Mouse (Mus musculus): ENCODE measurements at regions not wholly inside any gene's neighbourhood (a gene's known extent, or its start where the extent isn't known, plus 50 kb on each side); places are given as distances from the start of the nearest gene placed in this dataset.
A peak's percentile ranks its signal among the peaks of the same experiment; 100 is the strongest.

GRCm38 (mm10) chr6:66012675-66013074, 60.3 kb downstream of the 4930544G11Rik start:
- no peak for DNase-seq (ENCODE audit: low read depth)

- no peak for DNase-seq (ENCODE audit: low read depth)
Observed at GRCm38 (mm10) chr6:66023531-66023930, 71.1 kb downstream of the 4930544G11Rik start.

- no peak for DNase-seq (ENCODE audit: low read depth)
Observed at GRCm38 (mm10) chr6:66036789-66037188, 84.4 kb downstream of the 4930544G11Rik start.

- DNase-seq (ENCODE audit: low read depth) = no peak
Observed at GRCm38 (mm10) chr6:66051852-66052251, 99.4 kb downstream of the 4930544G11Rik start.

GRCm38 (mm10) chr6:66052386-66052785, 100.0 kb downstream of the 4930544G11Rik start:
- DNase-seq (ENCODE audit: low read depth) = peak; percentile 72

GRCm38 (mm10) chr6:66053197-66053596, 100.8 kb downstream of the 4930544G11Rik start:
- peak; percentile 49 for DNase-seq (ENCODE audit: low read depth)

- DNase-seq (ENCODE audit: low read depth) = no peak
Observed at GRCm38 (mm10) chr6:66068874-66069273, 116.5 kb downstream of the 4930544G11Rik start.

GRCm38 (mm10) chr6:66077445-66077844, 125.0 kb downstream of the 4930544G11Rik start:
- DNase-seq (ENCODE audit: low read depth) = no peak

- no peak for DNase-seq (ENCODE audit: low read depth)
Observed at GRCm38 (mm10) chr6:66078769-66079168, 126.4 kb downstream of the 4930544G11Rik start.

GRCm38 (mm10) chr6:66101555-66102071, 149.2 kb downstream of the 4930544G11Rik start:
- DNase-seq (ENCODE audit: low read depth) = no peak

- no peak for DNase-seq (ENCODE audit: low read depth)
Observed at GRCm38 (mm10) chr6:66114366-66114765, 162.0 kb downstream of the 4930544G11Rik start.

- no peak for DNase-seq (ENCODE audit: low read depth)
Observed at GRCm38 (mm10) chr6:66121479-66122183, 169.2 kb downstream of the 4930544G11Rik start.

GRCm38 (mm10) chr6:66124292-66124691, 171.9 kb downstream of the 4930544G11Rik start:
- no peak for DNase-seq (ENCODE audit: low read depth)

- no peak for DNase-seq (ENCODE audit: low read depth)
Observed at GRCm38 (mm10) chr6:66151786-66152185, 199.4 kb downstream of the 4930544G11Rik start.

- no peak for DNase-seq (ENCODE audit: low read depth)
Observed at GRCm38 (mm10) chr6:66154831-66155230, 202.4 kb downstream of the 4930544G11Rik start.

GRCm38 (mm10) chr6:66160805-66161204, 208.4 kb downstream of the 4930544G11Rik start:
- DNase-seq (ENCODE audit: low read depth) = no peak

GRCm38 (mm10) chr6:66168913-66169312, 216.5 kb downstream of the 4930544G11Rik start:
- no peak for DNase-seq (ENCODE audit: low read depth)

GRCm38 (mm10) chr6:66197990-66198389, 245.6 kb downstream of the 4930544G11Rik start:
- no peak for DNase-seq (ENCODE audit: low read depth)

GRCm38 (mm10) chr6:66200136-66200790, 247.9 kb downstream of the 4930544G11Rik start:
- DNase-seq (ENCODE audit: low read depth) = no peak

- no peak for DNase-seq (ENCODE audit: low read depth)
Observed at GRCm38 (mm10) chr6:66206197-66206925, 254.0 kb downstream of the 4930544G11Rik start.

GRCm38 (mm10) chr6:66217543-66217942, 265.1 kb downstream of the 4930544G11Rik start:
- DNase-seq (ENCODE audit: low read depth) = no peak

GRCm38 (mm10) chr6:66224164-66224903, 271.9 kb downstream of the 4930544G11Rik start:
- no peak for DNase-seq (ENCODE audit: low read depth)
